In the genomic region with DNA sequence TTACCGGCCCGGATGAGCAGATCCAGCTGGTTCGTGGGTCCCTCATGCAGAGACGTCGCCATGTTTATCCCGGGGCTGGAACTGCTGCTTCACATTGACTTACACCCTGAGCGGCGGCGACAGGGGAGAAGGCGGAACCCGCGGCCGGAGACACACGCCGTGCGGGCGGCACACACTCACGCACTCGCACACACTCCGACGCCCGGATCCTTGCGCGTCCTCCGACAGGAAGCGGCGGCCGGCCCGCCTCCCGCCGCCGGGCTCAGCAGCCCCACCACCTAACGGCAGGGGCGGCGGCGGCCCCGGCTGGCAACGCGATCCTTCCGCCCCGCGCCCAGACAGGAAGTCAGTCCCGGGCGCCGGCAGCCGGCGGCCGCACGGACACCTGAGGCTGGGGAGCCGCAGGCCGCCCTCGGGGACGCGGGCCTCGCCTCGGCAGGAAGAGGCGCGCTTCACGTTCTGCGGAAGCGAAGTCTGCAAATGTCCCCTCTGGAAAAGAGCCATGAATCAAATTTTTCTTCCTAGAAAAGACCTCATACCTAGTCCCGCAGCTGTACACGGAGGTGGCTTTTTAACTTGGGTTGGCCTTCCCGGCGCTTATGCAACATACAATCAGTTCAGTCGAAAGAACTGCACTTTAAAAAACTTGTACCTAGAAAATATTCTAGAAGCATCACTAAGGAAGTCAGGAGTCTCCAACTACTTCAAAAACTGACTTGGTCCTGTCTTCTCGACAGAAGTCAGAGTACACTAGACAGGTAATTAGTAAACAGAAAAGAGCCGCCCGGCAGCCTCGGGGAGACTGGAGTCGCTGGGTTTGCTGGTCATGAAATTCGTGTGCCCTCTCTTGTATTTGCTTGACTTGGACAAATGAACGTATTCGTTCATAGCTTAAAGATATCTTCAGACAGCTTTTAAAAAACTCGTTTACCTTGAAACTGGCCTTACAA, we compare ENCODE assay signal across 8 mouse cellular contexts. TPM values are rescaled to one million over a fixed set of nuclear protein-coding genes. Genes with fewer than 3 reads are reported as not detected.
DNase-seq lines count a peak whose midpoint lies in the region; ATAC-seq and TF ChIP-seq lines count a peak whose summit lies in the region.

No protein-coding gene starts in this region.

- peak overlapping the region; percentile 66 for H3K4me2 ChIP-seq in lung, embryonic 15.5 days

- ATAC-seq in hematopoietic stem cell, adult 5-6 weeks (replicated peaks in 1 of 2; ENCODE audit: insufficient read depth in 1 of 2, low FRiP score in 2 of 2, low TSS enrichment in 1 of 2, low read depth in 1 of 2, poor library complexity in 2 of 2, severe bottlenecking in 2 of 2), result peak; percentile 13 to 61; a peak in 3 of 4 replicates
- ATAC-seq in lung, embryonic 15.5 days (ENCODE audit: borderline replicate concordance, extremely low read depth, low FRiP score, low TSS enrichment), result peak; percentile 78

- H3K4me3 ChIP-seq in lung, embryonic 15.5 days, result peak overlapping the region; percentile 94
- H3K4me3 ChIP-seq in olfactory bulb, adult 2 months (ENCODE audit: insufficient read depth, low read depth, low read length), result peak overlapping the region; percentile 77

- no peaks in the 10 kb centered on the region for H3K36me3 ChIP-seq in lung, embryonic 15.5 days

- no peaks in the 10 kb centered on the region for H3K27me3 ChIP-seq in lung, embryonic 15.5 days

- 1% methylated on average over 73 of the region's 75 CpGs for WGBS in lung, embryonic 15.5 days
- under 1% methylated on average over 75 of the region's 75 CpGs for WGBS in olfactory bulb, adult 2 months

- TF ChIP-seq POLR2A in olfactory bulb, adult 2 months (IDR thresholded peaks at IDR 0.05; ENCODE audit: insufficient read depth, low read depth, low read length), result peak; percentile 52; the same call in 1 of the 2 replicates

- H3K4me1 ChIP-seq in lung, embryonic 15.5 days, result peaks cover 15% of the 10 kb centered on the region
- H3K4me1 ChIP-seq in olfactory bulb, adult 2 months (ENCODE audit: control insufficient read depth, insufficient read depth, low read length), result no peaks in the 10 kb centered on the region

- no peak for TF ChIP-seq CTCF in olfactory bulb, adult 2 months (IDR thresholded peaks at IDR 0.05; ENCODE audit: insufficient read depth, low read depth, low read length)

- peak overlapping the region; percentile 82 for H3K9ac ChIP-seq in lung, embryonic 15.5 days

- no peaks in the 10 kb centered on the region for H3K9me3 ChIP-seq in lung, embryonic 15.5 days

- peak; percentile 53 for DNase-seq in MEL-GATA-1-ER (ENCODE audit: extremely low read depth, low read depth)
- DNase-seq in cerebellum, adult 8-10 months, result peak; percentile 76
- DNase-seq in forelimb bud, embryonic 11.5 days (ENCODE audit: low read depth, low spot score), result peak; percentile 74
- DNase-seq in layer of hippocampus, adult 9-10 months (ENCODE audit: low spot score), result peak; percentile 47
- peak; percentile 79 to 83 for DNase-seq in thymus, adult 18-20 months

- H3K27ac ChIP-seq in lung, embryonic 15.5 days, result peak overlapping the region; percentile 99
- H3K27ac ChIP-seq in olfactory bulb, adult 2 months (ENCODE audit: insufficient read depth, low read depth, low read length), result peak overlapping the region; percentile 48

RNA-seq across cellular contexts. Expression of gene Noct, which starts 53.2 kb away (rescaled TPM):
- total RNA-seq in hematopoietic stem cell, adult 5-6 weeks (2017), result 2.5 and 3.9 TPM in 2 replicates
- polyA plus RNA-seq in lung, embryonic 15.5 days (2015; fragmentation: Nextera tagmentation; extraction: Ambion mirVana), result 6.9 and 7.2 TPM in 2 replicates
- not detected in 2 replicates for polyA plus RNA-seq in olfactory bulb, adult 2 months (2012; ENCODE audit: insufficient read depth, insufficient read length, low replicate concordance, missing spikeins)

Comparison
In these comparisons a context has a peak if more than half of its experiments do, and no peak if none do; other contexts are left out.
1. Peak in every context shown above with its lines: DNase-seq, ATAC-seq, H3K4me3 ChIP-seq and H3K27ac ChIP-seq.